Mouse (Mus musculus): ENCODE results near the gene Pfdn6. TPM values are rescaled to one million over a fixed set of nuclear protein-coding genes. Genes with fewer than 3 reads are reported as not detected.
A peak's percentile ranks its signal among the peaks of the same experiment; 100 is the strongest.

Pfdn6 gene
- polyA plus RNA-seq, 1 experiment, result 29.8 TPM

DNA sequence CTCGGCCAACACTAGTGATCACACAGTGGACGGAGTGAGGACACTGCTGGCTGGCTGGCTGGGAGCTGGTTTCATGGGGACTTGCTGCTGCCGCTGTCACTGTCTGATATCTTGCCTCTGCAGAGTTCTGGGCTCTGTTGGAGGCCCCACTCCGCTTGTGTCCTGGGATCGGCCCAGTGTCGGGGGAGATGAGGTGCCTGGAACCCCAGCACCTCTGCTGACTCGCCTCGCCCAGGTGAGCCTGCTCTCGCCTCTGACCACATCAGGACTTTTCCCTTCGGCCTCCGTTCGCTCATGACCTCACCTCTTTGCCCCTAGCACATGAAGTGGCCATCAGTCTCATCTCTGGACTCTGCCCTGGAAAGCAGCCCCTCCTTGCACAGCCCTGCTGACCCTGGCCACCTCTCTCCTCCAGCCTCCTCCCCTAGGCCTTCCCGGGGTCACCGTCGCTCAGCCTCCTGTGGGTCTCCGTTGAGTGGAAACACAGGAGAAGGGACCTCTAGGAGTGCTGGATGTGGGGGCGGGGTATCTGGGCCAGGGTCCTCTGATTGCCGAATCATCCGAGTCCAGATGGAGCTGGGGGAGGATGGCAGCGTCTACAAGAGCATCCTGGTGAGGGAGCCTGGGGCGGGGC is 4.6 kb downstream of the Pfdn6 start:
- Histone ChIP-seq H3K27ac (ENCODE audit: control insufficient read depth, insufficient read depth, low read length) (no peak overlapping the region), H3K27me3 (ENCODE audit: control insufficient read depth, insufficient read depth, low read length) (no peaks in the 10 kb centered on the region), H3K4me1 (replicated peaks; ENCODE audit: control insufficient read depth, insufficient read depth, low read length) (peaks cover 21% of the 10 kb centered on the region), H3K4me3 (ENCODE audit: control insufficient read depth, insufficient read depth, low read length) (no peak overlapping the region), H3K36me3 (ENCODE audit: control insufficient read depth, insufficient read depth, low read length) (peaks cover 17% of the 10 kb centered on the region)
- TF ChIP-seq CTCF (IDR thresholded peaks at IDR 0.05; ENCODE audit: borderline replicate concordance, control insufficient read depth, extremely low read depth, insufficient read depth, low read length, poor library complexity), result no peak
- no peak for TF ChIP-seq POLR2A (IDR thresholded peaks at IDR 0.05; ENCODE audit: control insufficient read depth, extremely low read depth, insufficient read depth, low read length, poor library complexity)
- DNase-seq, result no peak
- 97% methylated on average over 21 of the region's 21 CpGs for WGBS

- Histone ChIP-seq H3K27me3 (ENCODE audit: control insufficient read depth, insufficient read depth, low read length) (no peaks in the 10 kb centered on the region), H3K27ac (ENCODE audit: control insufficient read depth, insufficient read depth, low read length) (no peak overlapping the region), H3K4me1 (replicated peaks; ENCODE audit: control insufficient read depth, insufficient read depth, low read length) (peaks cover 18% of the 10 kb centered on the region), H3K36me3 (ENCODE audit: control insufficient read depth, insufficient read depth, low read length) (peaks cover 17% of the 10 kb centered on the region), H3K4me3 (ENCODE audit: control insufficient read depth, insufficient read depth, low read length) (no peak overlapping the region)
- DNase-seq, result no peak
- over 99% methylated on average over 15 of the region's 15 CpGs for WGBS
- TF ChIP-seq CTCF (IDR thresholded peaks at IDR 0.05; ENCODE audit: borderline replicate concordance, control insufficient read depth, extremely low read depth, insufficient read depth, low read length, poor library complexity) (no peak), POLR2A (IDR thresholded peaks at IDR 0.05; ENCODE audit: control insufficient read depth, extremely low read depth, insufficient read depth, low read length, poor library complexity) (no peak)
These were observed 7.2 kb downstream of the Pfdn6 start for GRCm38 (mm10) chr17:33932970-33933369.

DNA sequence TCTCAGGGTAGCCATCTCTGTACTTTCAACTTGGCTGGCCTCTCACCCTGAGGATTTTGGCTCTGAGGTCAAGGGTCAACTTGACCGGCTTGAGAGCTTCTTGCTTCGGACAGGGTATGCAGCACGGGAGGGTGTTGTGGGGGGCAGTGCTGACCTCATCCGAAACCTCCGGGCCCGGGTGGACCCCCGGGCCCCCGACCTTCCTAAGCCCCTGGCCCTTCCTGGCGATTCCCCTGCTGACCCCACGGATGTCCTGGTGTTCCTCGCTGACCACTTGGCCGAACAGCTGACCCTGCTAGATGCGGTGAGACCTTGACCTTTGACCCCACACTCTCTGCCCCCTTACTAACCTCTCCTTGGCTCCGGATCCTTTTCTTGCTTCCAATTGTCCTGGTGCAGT is 7.7 kb downstream of the Pfdn6 start:
- Histone ChIP-seq H3K27ac (ENCODE audit: control insufficient read depth, insufficient read depth, low read length) (no peak overlapping the region), H3K4me1 (replicated peaks; ENCODE audit: control insufficient read depth, insufficient read depth, low read length) (peaks cover 18% of the 10 kb centered on the region), H3K4me3 (ENCODE audit: control insufficient read depth, insufficient read depth, low read length) (no peak overlapping the region), H3K36me3 (ENCODE audit: control insufficient read depth, insufficient read depth, low read length) (peaks cover 14% of the 10 kb centered on the region), H3K27me3 (ENCODE audit: control insufficient read depth, insufficient read depth, low read length) (no peaks in the 10 kb centered on the region)
- WGBS, result 98% methylated on average over 14 of the region's 14 CpGs
- DNase-seq, result no peak
- no peak for TF ChIP-seq POLR2A (IDR thresholded peaks at IDR 0.05; ENCODE audit: control insufficient read depth, extremely low read depth, insufficient read depth, low read length, poor library complexity)
- TF ChIP-seq CTCF (IDR thresholded peaks at IDR 0.05; ENCODE audit: borderline replicate concordance, control insufficient read depth, extremely low read depth, insufficient read depth, low read length, poor library complexity), result no peak

GRCm38 (mm10) chr17:33931947-33932346 is 8.2 kb downstream of the Pfdn6 start:
- DNase-seq, result no peak
- Histone ChIP-seq H3K27ac (ENCODE audit: control insufficient read depth, insufficient read depth, low read length) (no peak overlapping the region), H3K36me3 (ENCODE audit: control insufficient read depth, insufficient read depth, low read length) (peaks cover 9% of the 10 kb centered on the region), H3K4me3 (ENCODE audit: control insufficient read depth, insufficient read depth, low read length) (no peak overlapping the region), H3K4me1 (replicated peaks; ENCODE audit: control insufficient read depth, insufficient read depth, low read length) (peaks cover 18% of the 10 kb centered on the region), H3K27me3 (ENCODE audit: control insufficient read depth, insufficient read depth, low read length) (no peaks in the 10 kb centered on the region)
- WGBS, result 95% methylated on average over 11 of the region's 11 CpGs
- TF ChIP-seq CTCF (IDR thresholded peaks at IDR 0.05; ENCODE audit: borderline replicate concordance, control insufficient read depth, extremely low read depth, insufficient read depth, low read length, poor library complexity) (no peak), POLR2A (IDR thresholded peaks at IDR 0.05; ENCODE audit: control insufficient read depth, extremely low read depth, insufficient read depth, low read length, poor library complexity) (no peak)

- Histone ChIP-seq H3K4me1 (replicated peaks; ENCODE audit: control insufficient read depth, insufficient read depth, low read length) (peaks cover 18% of the 10 kb centered on the region), H3K4me3 (ENCODE audit: control insufficient read depth, insufficient read depth, low read length) (peak overlapping the region; percentile 75)
These were observed 8.8 kb downstream of the Pfdn6 start for GRCm38 (mm10) chr17:33931159-33931866.

GRCm38 (mm10) chr17:33930280-33931158 is 9.6 kb downstream of the Pfdn6 start:
- Histone ChIP-seq H3K4me3 (ENCODE audit: control insufficient read depth, insufficient read depth, low read length) (peak overlapping the region; percentile 75), H3K4me1 (replicated peaks; ENCODE audit: control insufficient read depth, insufficient read depth, low read length) (peaks cover 18% of the 10 kb centered on the region), H3K27me3 (ENCODE audit: control insufficient read depth, insufficient read depth, low read length) (no peaks in the 10 kb centered on the region), H3K27ac (ENCODE audit: control insufficient read depth, insufficient read depth, low read length) (peak overlapping the region; percentile 93), H3K36me3 (ENCODE audit: control insufficient read depth, insufficient read depth, low read length) (peaks cover 6% of the 10 kb centered on the region; the same call in 1 of the 2 replicates)
- TF ChIP-seq POLR2A (IDR thresholded peaks at IDR 0.05; ENCODE audit: control insufficient read depth, extremely low read depth, insufficient read depth, low read length, poor library complexity) (0 out of 2 replicates have a peak, but pooled peaks have one; percentile 7), CTCF (IDR thresholded peaks at IDR 0.05; ENCODE audit: borderline replicate concordance, control insufficient read depth, extremely low read depth, insufficient read depth, low read length, poor library complexity) (no peak)
- DNase-seq, result peak; percentile 79
- WGBS, result under 1% methylated on average over 45 of the region's 45 CpGs

More at GRCm38 (mm10) chr17:33931159-33931866, 8.8 kb downstream of the Pfdn6 start:
- 34% methylated on average over 18 of the region's 18 CpGs for WGBS
- no peak for TF ChIP-seq POLR2A (IDR thresholded peaks at IDR 0.05; ENCODE audit: control insufficient read depth, extremely low read depth, insufficient read depth, low read length, poor library complexity)
- no peak for TF ChIP-seq CTCF (IDR thresholded peaks at IDR 0.05; ENCODE audit: borderline replicate concordance, control insufficient read depth, extremely low read depth, insufficient read depth, low read length, poor library complexity)
- peaks cover 6% of the 10 kb centered on the region; the same call in 1 of the 2 replicates for H3K36me3 ChIP-seq (ENCODE audit: control insufficient read depth, insufficient read depth, low read length)
- H3K27ac ChIP-seq (ENCODE audit: control insufficient read depth, insufficient read depth, low read length), result no peak overlapping the region
- DNase-seq, result no peak
- H3K27me3 ChIP-seq (ENCODE audit: control insufficient read depth, insufficient read depth, low read length), result no peaks in the 10 kb centered on the region
